Mouse (Mus musculus) kidney, postnatal 14 days (tissue): ENCODE data around the gene Lsg1.

Source experiments
- DNase-seq: peaks from one replicate; pipeline ENCODE4 v3.0.0; 2022; ENCODE audit warnings: mixed read lengths

The Lsg1 gene

GRCm38 (mm10) chr16:30516993-30517392 lies 70.4 kb downstream of the Lsg1 start:
- DNase-seq: no peak

- DNase-seq: no peak
Observed at GRCm38 (mm10) chr16:30515418-30515817, 72.0 kb downstream of the Lsg1 start.

GRCm38 (mm10) chr16:30513050-30514024 lies 74.1 kb downstream of the Lsg1 start:
- DNase-seq: peak; percentile 87

GRCm38 (mm10) chr16:30512375-30513049 lies 74.9 kb downstream of the Lsg1 start:
- peak; percentile 79 for DNase-seq

DNA sequence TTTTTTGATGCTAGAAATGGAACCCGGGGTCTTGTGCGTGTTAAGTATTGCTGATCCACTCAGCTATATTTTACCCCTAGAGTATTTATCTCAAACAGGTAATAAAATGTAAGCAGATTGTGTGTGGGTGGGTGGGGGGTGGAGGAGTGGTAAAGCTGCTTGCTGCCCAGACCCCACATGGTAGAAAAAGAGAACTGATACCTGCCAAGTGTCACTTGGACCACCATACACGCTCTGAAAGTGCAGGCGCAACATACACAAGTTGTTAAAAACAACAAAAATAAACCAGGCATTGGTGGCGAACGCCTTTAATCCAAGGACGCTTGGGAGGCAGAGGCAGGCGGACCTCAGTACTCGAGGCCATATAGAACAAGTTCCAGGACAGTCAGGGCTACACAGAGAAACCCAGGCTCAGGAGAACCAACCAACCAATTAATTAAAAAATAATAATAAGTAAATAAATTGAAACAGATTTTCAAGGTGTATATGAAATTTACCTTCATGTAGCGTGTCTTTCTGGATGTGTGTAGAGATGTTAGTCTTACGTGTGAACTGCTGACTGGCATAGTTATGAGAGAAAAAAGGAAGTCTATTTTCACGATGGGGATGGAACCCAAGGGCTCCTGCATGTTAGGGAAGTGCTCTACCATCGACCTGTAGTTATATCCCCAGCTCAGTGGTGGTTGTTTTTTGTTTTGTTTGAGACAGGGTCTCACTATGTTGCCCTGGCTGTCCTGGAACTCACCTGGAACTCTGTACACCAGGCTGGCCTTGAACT lies 75.6 kb downstream of the Lsg1 start:
- no peak for DNase-seq

- peak; percentile 93 for DNase-seq
Observed at GRCm38 (mm10) chr16:30510504-30511451, 76.6 kb downstream of the Lsg1 start.
